Mouse (Mus musculus) right cerebral cortex, adult 2 months (tissue): Measurements from ENCODE around the gene Lce6a.

Experiments used
- DNase-seq, 2 experiments: peaks; one replicate each; pipeline ENCODE4 v3.0.0; 2021 to 2022; ENCODE audit warnings: low spot score in 2 of 2

Gene Lce6a

DNA sequence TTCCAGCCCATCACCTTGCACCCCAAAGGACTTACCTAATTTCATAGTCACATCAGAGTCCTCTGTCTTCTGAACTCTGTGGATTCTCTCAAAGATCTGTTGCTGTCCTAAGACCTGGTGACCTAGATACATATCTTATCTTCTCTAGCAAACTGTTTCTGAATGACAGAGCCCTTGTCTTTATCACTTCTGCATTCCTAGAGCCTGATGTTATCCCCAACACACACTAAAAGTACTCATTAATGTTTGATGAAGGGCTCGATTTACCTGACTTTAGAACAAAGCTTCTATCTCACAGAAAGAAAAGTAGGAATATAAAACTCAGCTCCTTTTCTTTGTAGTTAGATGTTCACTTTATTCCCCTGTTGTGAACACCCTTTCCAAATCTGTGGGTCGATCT, at the start of gene Lce6a:
TSS of gene Lce6a (minus strand) at position 101 of the 400 bp plus-strand sequence.
- DNase-seq: no peak

- no peak for DNase-seq
Observed at GRCm38 (mm10) chr3:92670215-92670614, 48.8 kb upstream of the Lce6a start, which contains the start of gene Lce1a2. Gene Lce1a2, minus strand, starts transcription at chr3:92670315.

DNA sequence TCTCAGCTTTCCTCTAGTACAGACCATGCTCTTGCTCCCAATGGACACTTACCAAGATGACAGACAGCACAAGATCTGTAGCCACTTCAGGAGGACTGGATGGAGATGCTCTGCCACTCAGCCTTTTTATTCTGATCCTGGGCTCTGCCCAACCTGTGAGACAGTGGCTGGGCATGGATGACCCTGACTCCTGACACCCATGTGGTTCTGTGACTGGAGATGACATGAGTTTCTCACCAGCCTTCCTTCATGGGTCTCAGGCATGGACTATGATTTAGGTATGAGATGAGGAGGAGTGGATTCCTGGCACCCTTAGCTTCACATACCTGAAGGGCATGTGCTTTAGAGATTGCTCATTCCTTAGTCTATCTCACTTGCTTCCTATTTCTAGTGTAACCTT, 35.4 kb upstream of the Lce6a start, which contains the start of gene Lce1b:
TSS of gene Lce1b (minus strand) at position 101 of the 400 bp plus-strand sequence.
- DNase-seq: no peak

DNA sequence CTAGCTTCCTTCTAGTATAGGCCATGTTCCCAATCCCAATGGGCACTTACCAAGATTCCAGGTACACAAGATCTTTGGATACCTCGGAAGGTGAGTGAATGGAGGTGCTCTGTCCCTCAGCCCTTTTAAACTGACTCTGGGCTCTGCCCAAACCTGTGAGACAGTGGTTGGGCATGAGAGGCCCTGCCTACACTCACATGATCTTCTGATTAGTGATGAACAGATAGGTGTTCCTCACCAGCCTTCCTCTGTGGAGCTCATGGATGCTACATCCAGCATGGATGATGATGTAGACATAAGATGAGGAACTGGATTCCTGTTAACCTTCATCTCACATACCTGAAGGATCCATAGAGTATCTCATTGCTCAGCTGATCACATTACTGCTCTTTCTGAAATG, 26.7 kb upstream of the Lce6a start, which contains the start of gene Lce1a1:
TSS of gene Lce1a1 (minus strand) at position 101 of the 400 bp plus-strand sequence.
- no peak for DNase-seq

DNA sequence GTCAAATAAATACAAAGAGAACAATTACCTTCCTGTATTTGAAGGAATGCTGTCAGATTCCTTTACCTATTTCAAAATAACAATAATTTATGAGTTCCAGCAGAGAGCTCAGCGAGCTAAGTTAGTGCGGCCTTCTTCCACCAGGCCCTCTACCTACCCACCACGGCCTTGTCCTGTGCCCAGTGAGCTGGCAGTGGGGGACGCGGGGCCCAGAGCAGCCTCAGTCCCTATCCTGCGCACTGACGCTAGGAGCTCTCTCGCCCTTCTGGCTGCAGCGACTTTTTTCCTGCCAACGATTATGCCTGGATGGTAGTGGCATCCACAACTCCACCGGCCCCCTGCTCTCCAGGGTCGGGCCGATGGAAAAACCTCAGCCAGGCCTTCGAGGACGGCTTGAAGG, 18.4 kb upstream of the Lce6a start:
- DNase-seq: no peak

- no peak for DNase-seq
Observed at GRCm38 (mm10) chr3:92638653-92638991, 17.2 kb upstream of the Lce6a start.

GRCm38 (mm10) chr3:92637745-92638652, 16.5 kb upstream of the Lce6a start:
- DNase-seq: no peak

DNA sequence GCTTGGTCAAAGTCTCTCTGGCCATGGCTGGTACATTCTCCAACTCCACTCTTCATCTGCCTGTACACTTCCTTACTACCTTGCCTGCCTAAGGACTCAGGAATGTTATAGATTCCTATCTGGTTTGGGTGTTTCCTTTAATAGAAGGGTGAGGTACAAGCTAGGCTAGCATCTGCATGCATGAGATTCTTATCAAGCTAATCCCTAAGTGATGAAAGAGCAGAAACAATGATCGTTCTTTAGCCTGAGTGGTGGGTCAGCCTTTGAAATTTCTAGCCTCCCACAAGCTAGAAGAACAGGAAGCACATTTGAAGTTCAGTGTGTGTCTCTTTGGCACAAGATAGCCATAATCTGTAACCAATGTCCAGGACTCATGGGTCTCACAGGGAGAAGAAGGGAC, 11.7 kb downstream of the Lce6a start:
- no peak for DNase-seq

GRCm38 (mm10) chr3:92607392-92607791, 14.1 kb downstream of the Lce6a start, which contains the start of gene 2210017I01Rik:
Gene 2210017I01Rik, minus strand, starts transcription at chr3:92607492.
- DNase-seq: no peak

GRCm38 (mm10) chr3:92602169-92602568, 19.3 kb downstream of the Lce6a start:
- no peak for DNase-seq

GRCm38 (mm10) chr3:92600456-92600855, 21.0 kb downstream of the Lce6a start:
- DNase-seq: no peak

DNA sequence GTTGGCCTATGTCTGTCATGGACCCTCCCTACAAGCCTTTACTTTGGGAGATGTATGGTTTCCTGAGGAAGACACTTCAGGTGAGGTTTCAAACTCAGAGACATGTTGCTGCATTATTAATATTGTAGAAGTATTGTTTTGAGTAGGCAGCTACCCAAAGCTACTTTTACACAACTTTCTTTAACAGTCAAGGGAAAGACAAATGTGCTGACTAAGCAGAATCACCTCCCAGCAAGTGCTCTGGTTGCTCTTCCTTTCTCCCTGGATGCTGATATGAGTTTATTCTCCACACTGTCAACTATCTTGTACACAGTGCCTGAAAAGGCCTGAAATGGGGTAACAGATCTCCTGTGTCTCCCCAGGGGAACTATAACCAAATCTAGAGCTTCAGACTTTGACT, 21.5 kb downstream of the Lce6a start:
- DNase-seq: no peak

DNA sequence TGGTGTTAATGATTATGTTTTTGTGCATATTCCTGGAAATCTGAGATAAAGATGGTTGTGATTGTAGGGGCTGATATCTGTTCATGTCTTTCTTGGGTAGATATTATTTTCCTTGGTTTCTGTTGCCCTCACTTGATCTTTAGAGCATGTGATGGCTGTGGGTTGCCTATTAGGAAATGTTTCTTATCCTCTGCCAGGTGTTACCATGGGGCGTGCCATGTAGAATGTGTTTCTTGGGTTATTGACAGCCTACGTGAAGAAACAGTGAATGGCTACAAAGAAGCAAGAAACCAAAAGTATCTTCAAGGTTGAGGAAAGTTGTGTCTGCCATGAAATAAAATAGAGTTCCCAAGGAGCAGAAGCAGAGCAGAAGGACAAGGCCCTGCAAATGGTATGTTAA, 23.0 kb downstream of the Lce6a start:
- DNase-seq: no peak

GRCm38 (mm10) chr3:92588858-92589257, 32.6 kb downstream of the Lce6a start, which contains the start of gene Smcp:
Gene Smcp, minus strand, starts transcription at chr3:92588997.
- DNase-seq: no peak

DNA sequence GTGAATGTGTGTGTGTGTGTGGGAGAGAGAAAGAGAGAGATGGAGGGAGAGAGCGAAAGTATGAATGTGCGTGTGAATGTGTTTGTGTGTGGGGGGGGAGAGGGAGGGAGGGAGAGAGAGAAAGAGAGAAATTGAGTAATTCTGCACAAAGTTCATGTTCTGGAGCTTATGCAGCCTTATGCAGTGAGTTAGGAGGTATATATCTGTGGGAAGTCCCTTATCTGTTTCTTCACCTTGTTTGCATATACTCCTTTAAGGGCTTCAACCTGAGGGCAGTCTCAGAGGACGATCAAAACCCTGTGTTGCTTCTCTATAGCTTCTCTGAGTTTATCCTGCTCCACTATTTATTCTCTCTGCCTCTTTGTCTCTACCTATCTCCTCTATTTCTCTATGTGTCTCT, 34.3 kb downstream of the Lce6a start:
- no peak for DNase-seq

- no peak for DNase-seq
Observed at GRCm38 (mm10) chr3:92585055-92585454, 36.4 kb downstream of the Lce6a start.

- DNase-seq: no peak
Observed at GRCm38 (mm10) chr3:92583164-92583826, 38.2 kb downstream of the Lce6a start.

GRCm38 (mm10) chr3:92579508-92579907, 42.0 kb downstream of the Lce6a start:
- DNase-seq: no peak

- DNase-seq: no peak
Observed at GRCm38 (mm10) chr3:92578652-92579413, 42.6 kb downstream of the Lce6a start.

GRCm38 (mm10) chr3:92573449-92574041, 47.9 kb downstream of the Lce6a start, which contains the start of gene Ivl:
Gene Ivl, minus strand, starts transcription at chr3:92573735.
- DNase-seq: no peak

- DNase-seq: no peak
Observed at GRCm38 (mm10) chr3:92572514-92573155, 48.8 kb downstream of the Lce6a start.
